Mouse (Mus musculus) 3T3-L1 (cell line): Measurements from ENCODE around the gene Gm5771.
"Not testable (repeated sequence)": the region's sequence is repeated elsewhere in the genome, so short reads cannot be mapped to it uniquely, and the experiment has no call there.

ENCODE experiments used
- DNase-seq: peaks from one replicate; pipeline ENCODE4 v3.0.0-alpha.2; 2015; ENCODE audit warnings: low read depth, low spot score

Gene Gm5771

DNA sequence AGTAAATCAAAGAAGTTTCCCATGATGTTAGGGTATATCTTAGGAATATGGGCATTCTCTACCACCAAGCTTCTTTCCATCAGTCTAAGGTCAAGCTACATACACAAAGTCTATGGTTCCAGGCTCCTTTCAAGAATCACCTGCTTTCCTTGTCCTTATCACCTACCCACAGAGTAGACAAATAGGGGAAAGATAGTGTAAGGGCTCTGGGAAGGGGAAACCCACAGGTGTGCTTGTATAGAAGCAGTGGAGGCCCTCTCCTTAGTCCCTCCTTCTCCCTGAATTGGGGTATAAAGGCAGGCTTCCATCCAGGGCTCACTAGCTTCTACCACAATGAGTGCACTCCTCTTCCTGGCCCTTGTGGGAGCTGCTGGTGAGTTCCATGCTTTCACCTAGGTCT, at the start of gene Gm5771:
Gm5771 (plus strand) TSS at position 301 of the 400 bp plus-strand sequence.
- not testable (repeated sequence) for DNase-seq

DNA sequence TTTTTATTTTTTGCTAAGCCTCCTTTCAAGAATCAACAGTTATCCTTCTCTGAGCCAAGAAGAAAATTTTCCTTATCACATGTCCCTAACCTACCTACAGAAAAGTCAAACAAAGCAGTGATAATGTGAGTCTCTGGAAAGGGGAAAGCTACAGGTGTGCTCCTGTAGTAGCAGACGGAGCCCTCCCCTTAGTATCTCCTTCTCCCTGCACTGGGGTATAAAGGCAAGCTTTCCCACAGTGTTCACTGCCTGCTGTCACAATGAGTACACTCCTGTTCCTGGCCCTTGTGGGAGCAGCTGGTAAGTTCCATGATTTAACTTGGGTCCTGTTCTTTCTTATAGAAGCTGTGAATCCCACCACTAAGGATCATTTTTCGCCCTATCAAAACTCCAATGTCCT, 38.2 kb upstream of the Gm5771 start, which contains the start of gene Try10:
Try10 (plus strand) TSS at position 174 of the 400 bp plus-strand sequence.
- no peak for DNase-seq

DNA sequence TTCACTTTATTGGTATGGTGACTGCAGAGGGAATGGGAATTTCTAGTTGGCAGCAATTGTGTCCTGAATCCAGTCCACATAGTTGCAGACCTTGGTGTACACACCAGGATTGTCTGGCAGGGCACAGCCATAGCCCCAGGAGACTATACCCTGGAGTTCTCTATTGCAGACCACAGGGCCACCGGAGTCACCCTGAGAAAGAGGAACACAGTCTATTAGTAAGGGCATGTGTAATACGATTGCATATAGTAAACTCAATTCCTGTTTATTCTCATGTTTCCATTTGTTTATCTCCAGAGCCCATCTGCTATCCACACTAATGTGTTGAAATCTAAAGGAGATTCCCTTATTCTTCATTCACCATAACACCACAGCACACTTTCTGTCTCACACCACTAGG, 18.4 kb upstream of the Gm5771 start:
- DNase-seq: not testable (repeated sequence)

DNA sequence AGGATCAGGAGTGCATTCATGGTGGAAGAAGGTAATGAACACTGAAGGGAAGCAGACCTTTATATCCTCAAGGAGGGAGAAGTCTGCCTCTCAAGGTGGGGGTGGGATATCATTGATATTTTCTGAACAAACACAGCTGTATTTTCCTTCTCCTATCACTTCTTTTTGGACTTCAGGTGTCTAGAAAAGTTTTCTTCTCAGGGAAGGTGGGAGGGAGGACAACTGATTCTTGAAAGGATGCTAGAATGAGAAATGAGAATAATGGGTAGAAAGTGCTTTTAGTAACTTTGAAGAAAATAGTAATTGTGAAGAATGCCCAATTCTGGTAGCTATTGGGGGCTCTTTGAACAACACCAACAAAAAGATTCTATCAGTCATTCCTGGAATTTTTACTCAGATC, 14.6 kb upstream of the Gm5771 start, which contains the start of gene Prss3:
Prss3 (minus strand) TSS at position 101 of the 400 bp plus-strand sequence.
- not testable (repeated sequence) for DNase-seq

DNA sequence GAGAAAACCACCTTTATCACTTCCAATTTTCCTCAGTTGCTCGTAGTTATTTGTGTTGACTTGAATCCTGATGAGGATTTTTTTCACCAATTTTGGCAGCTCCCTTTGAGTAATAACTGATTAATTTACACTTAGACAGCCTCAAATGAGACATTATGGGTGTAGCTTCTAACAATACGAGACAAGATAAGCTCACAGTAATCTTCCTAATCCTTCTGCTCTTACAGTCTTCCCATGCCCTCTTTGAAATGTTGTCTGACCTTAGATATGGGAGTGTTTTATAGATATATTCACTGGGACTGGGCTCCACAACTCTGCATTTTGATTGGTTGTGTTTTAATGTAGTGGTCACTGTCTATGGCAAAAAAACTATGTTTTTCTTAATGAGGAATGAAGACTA, 5.4 kb upstream of the Gm5771 start:
- no peak for DNase-seq

DNA sequence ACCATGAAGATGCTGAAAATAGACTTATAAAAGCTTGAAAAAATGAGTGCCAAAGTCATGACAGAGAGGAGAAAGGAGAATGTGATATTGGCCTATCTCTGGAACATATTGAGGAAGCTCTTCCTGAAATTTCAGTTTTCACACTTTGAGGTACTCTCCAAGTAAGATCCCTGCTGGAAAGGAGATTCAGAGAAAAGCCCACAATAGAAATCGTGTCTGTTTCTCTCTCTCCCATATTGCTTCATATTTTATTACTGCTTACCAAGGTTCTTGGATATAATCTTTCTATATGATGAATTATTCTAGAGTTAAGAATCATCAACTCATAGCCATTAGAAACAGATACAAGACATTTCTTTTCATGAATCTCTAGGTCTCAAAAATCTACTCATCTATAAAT, 516 bp upstream of the Gm5771 start:
- DNase-seq: not testable (repeated sequence)

DNA sequence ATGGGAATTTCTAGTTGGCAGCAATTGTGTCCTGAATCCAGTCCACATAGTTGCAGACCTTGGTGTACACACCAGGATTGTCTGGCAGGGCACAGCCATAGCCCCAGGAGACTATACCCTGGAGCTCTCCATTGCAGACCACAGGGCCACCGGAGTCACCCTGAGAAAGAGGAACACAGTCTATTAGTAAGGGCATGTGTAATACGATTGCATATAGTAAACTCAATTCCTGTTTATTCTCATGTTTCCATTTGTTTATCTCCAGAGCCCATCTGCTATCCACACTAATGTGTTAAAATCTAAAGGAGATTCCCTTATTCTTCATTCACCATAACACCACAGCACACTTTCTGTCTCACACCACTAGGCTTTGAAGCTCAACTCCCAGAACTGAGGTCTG, 50.1 kb downstream of the Gm5771 start:
- DNase-seq: not testable (repeated sequence)

DNA sequence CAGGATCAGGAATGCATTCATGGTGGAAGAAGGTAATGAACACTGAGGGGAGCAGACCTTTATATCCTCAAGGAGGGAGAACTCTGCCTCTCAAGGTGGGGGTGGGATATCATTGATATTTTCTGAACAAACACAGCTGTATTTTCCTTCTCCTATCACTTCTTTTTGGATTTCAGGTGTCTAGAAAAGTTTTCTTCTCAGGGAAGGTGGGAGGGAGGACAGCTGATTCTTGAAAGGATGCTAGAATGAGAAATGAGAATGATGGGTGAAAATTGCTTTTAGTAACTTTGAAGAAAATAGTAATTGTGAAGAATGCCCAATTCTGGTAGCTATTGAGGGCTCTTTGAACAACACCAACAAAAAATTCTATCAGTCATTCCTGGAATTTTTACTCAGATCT, 53.9 kb downstream of the Gm5771 start, which contains the start of gene Gm10334:
Gm10334 (minus strand) TSS at position 101 of the 400 bp plus-strand sequence.
- DNase-seq: not testable (repeated sequence)
